In the genomic region with DNA sequence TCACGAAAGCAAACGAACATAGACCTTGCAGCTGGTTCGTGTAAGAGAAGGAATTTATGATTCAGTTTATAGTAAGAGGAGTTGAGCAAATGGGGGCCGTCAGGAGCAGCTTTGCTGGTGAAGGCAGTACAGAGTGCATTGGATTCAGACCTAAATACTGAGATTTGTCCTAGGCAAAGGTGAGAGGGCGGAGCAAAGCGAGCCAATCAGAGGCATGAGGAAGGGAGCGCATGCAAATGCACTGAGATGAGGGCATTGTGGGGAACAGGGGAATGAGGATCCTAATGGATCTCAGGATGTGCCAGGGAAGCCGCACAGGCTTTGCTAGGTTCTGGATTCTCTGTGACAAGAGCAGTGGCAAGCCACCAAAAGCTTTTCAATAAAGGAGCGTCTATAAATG, we compare ENCODE assay signal across 17 mouse cellular contexts. TPM values are rescaled to one million over a fixed set of nuclear protein-coding genes. Genes with fewer than 3 reads are reported as not detected.
DNase-seq lines count a peak whose midpoint lies in the region; ATAC-seq and TF ChIP-seq lines count a peak whose summit lies in the region.
"Had no signal": no experiment of that assay in that cellular context is flagged by ENCODE, and none has a peak within 500 bp of the region (broad histone marks: within the 10 kb centered on the region; RNA-seq: fewer than 3 reads in every experiment).

No protein-coding gene starts in this region.

- H3K9ac ChIP-seq in kidney, embryonic 14.5 days (ENCODE audit: low read depth, low read length): no peak overlapping the region
- no peak overlapping the region for H3K9ac ChIP-seq in lung, embryonic 16.5 days (ENCODE audit: low read length)
- H3K9ac ChIP-seq in forebrain, postnatal 0 days: no peak overlapping the region
- H3K9ac ChIP-seq: heart, embryonic 13.5 days; liver, embryonic 12.5 days had no signal

- H3K27me3 ChIP-seq in kidney, embryonic 14.5 days (ENCODE audit: control insufficient read depth, insufficient read depth, low read length): no peaks in the 10 kb centered on the region
- H3K27me3 ChIP-seq in lung, embryonic 16.5 days (ENCODE audit: control insufficient read depth, insufficient read depth, low read depth, low read length): no peaks in the 10 kb centered on the region; the same call in 1 of the 2 replicates
- no peaks in the 10 kb centered on the region for H3K27me3 ChIP-seq in forebrain, postnatal 0 days (ENCODE audit: insufficient read depth, low read length)
- no peaks in the 10 kb centered on the region for H3K27me3 ChIP-seq in small intestine, adult 2 months (ENCODE audit: control insufficient read depth, insufficient read depth, low read length)
- H3K27me3 ChIP-seq: heart, embryonic 13.5 days had no signal

- no peaks in the 10 kb centered on the region for H3K36me3 ChIP-seq in kidney, embryonic 14.5 days (ENCODE audit: control insufficient read depth, insufficient read depth, low read length)
- no peaks in the 10 kb centered on the region for H3K36me3 ChIP-seq in lung, embryonic 16.5 days (ENCODE audit: control insufficient read depth, insufficient read depth, low read length)
- H3K36me3 ChIP-seq in forebrain, postnatal 0 days (ENCODE audit: insufficient read depth): no peaks in the 10 kb centered on the region
- no peaks in the 10 kb centered on the region for H3K36me3 ChIP-seq in small intestine, adult 2 months (ENCODE audit: control insufficient read depth, insufficient read depth, low read length)
- H3K36me3 ChIP-seq: heart, embryonic 13.5 days; liver, embryonic 12.5 days had no signal

- H3K4me3 ChIP-seq in kidney, embryonic 14.5 days (ENCODE audit: low read length): no peak overlapping the region
- H3K4me3 ChIP-seq in lung, embryonic 16.5 days (ENCODE audit: low read length): no peak overlapping the region
- no peak overlapping the region for H3K4me3 ChIP-seq in forebrain, postnatal 0 days (ENCODE audit: low read depth, low read length)
- peak overlapping the region; percentile 0; the same call in 1 of the 2 replicates for H3K4me3 ChIP-seq in small intestine, adult 2 months (ENCODE audit: low read depth, low read length)
- H3K4me3 ChIP-seq: heart, embryonic 13.5 days; liver, embryonic 12.5 days had no signal

- H3K9me3 ChIP-seq in kidney, embryonic 14.5 days (ENCODE audit: control insufficient read depth, low read length): no peaks in the 10 kb centered on the region
- H3K9me3 ChIP-seq in lung, embryonic 16.5 days (ENCODE audit: control insufficient read depth, low read length): no peaks in the 10 kb centered on the region
- H3K9me3 ChIP-seq in forebrain, postnatal 0 days (ENCODE audit: low read length): no peaks in the 10 kb centered on the region
- H3K9me3 ChIP-seq: heart, embryonic 13.5 days; liver, embryonic 12.5 days had no signal

- no peak for TF ChIP-seq POLR2A in small intestine, adult 2 months (IDR thresholded peaks at IDR 0.05; ENCODE audit: low read depth, low read length)

- no peak for DNase-seq in kidney, adult 18-20 months
- no peak for DNase-seq in lung, adult 18-20 months
- no peak for DNase-seq in forebrain, postnatal 0 days
- DNase-seq in spleen, adult 18-20 months: no peak
- DNase-seq: adrenal gland, adult 8-10 months; cerebellum, adult 2 months; gastrocnemius, postnatal 36 days; heart, postnatal 4 days; lung, postnatal 36 days; thymus, postnatal 4 days had no signal

- no peak for TF ChIP-seq CTCF in forebrain, postnatal 0 days (IDR thresholded peaks at IDR 0.05; ENCODE audit: low read depth)
- no peak for TF ChIP-seq CTCF in small intestine, adult 2 months (IDR thresholded peaks at IDR 0.05; ENCODE audit: extremely low read depth, insufficient read length, insufficient replicate concordance, low read depth, low read length)

- H3K4me1 ChIP-seq in kidney, embryonic 14.5 days (ENCODE audit: control insufficient read depth, insufficient read depth, low read length): peaks cover 9% of the 10 kb centered on the region; the same call in 1 of the 2 replicates
- H3K4me1 ChIP-seq in lung, embryonic 16.5 days (replicated peaks; ENCODE audit: control insufficient read depth, insufficient read depth, low read length): peaks cover 12% of the 10 kb centered on the region
- peaks cover 4% of the 10 kb centered on the region; the same call in 1 of the 2 replicates for H3K4me1 ChIP-seq in forebrain, postnatal 0 days (ENCODE audit: insufficient read depth)
- H3K4me1 ChIP-seq in small intestine, adult 2 months (ENCODE audit: control insufficient read depth, insufficient read depth, insufficient read length, low read length): peaks cover 3% of the 10 kb centered on the region; the same call in 1 of the 2 replicates
- H3K4me1 ChIP-seq: liver, embryonic 12.5 days had no signal

- H3K27ac ChIP-seq in kidney, embryonic 14.5 days (ENCODE audit: low read depth, low read length): no peak overlapping the region
- H3K27ac ChIP-seq in lung, embryonic 16.5 days (ENCODE audit: low read length): no peak overlapping the region
- H3K27ac ChIP-seq in forebrain, postnatal 0 days (ENCODE audit: low read depth, low read length): no peak overlapping the region
- H3K27ac ChIP-seq in small intestine, adult 2 months (ENCODE audit: insufficient read depth, low read depth, low read length): no peak overlapping the region
- H3K27ac ChIP-seq: heart, embryonic 13.5 days; liver, embryonic 12.5 days had no signal

- peak; percentile 74 for ATAC-seq in kidney, embryonic 14.5 days (ENCODE audit: low FRiP score, low TSS enrichment)
- peak; percentile 59 for ATAC-seq in lung, embryonic 16.5 days (ENCODE audit: low read depth)
- ATAC-seq in forebrain, postnatal 0 days: no peak
- ATAC-seq: liver, embryonic 12.5 days had no signal

- H3K4me2 ChIP-seq in kidney, embryonic 14.5 days (replicated peaks; ENCODE audit: low read depth, low read length): peak overlapping the region; percentile 22; the same call in 1 of the 2 replicates
- H3K4me2 ChIP-seq in lung, embryonic 16.5 days (ENCODE audit: low read depth, low read length): no peak overlapping the region; the same call in 1 of the 2 replicates
- H3K4me2 ChIP-seq in forebrain, postnatal 0 days (ENCODE audit: low read depth): peak overlapping the region; percentile 24
- H3K4me2 ChIP-seq: heart, embryonic 13.5 days; liver, embryonic 12.5 days; midbrain, embryonic 11.5 days had no signal

- 47% methylated on average over 9 of the region's 9 CpGs for WGBS in kidney, embryonic 14.5 days
- WGBS in lung, embryonic 16.5 days: 55% methylated on average over 9 of the region's 9 CpGs
- 50% methylated on average over 9 of the region's 9 CpGs for WGBS in forebrain, postnatal 0 days
- 21% methylated on average over 9 of the region's 9 CpGs for WGBS in small intestine, adult 2 months

RNA-seq across cellular contexts. Expression of a gene that starts 5.1 kb away (rescaled TPM):
- 16.7 and 35.2 TPM in 2 replicates for polyA plus RNA-seq in kidney, embryonic 14.5 days (2014; fragmentation: Nextera tagmentation; extraction: Ambion mirVana)
- polyA plus RNA-seq in lung, embryonic 16.5 days (2015; fragmentation: Nextera tagmentation; extraction: Ambion mirVana): 38.5 and 41.2 TPM in 2 replicates
- 76.6 and 110 TPM in 2 replicates for total RNA-seq in forebrain, postnatal 0 days (2014; rRNA removed)
- 45.0 and 81.6 TPM in 2 replicates for polyA plus RNA-seq in forebrain, postnatal 0 days (2015; fragmentation: Nextera tagmentation; extraction: Ambion mirVana)
- 4.9 and 15.2 TPM in 2 replicates for polyA plus RNA-seq in small intestine, adult 2 months (2012; rRNA removed)
- total RNA-seq: neutrophil, adult 5-6 weeks had no signal
